Mouse (Mus musculus) ovary, postnatal 36 days (tissue): ENCODE data around the gene Riok1.

Experiments used
- DNase-seq: peaks from one replicate; pipeline ENCODE4 v3.0.0; 2022; ENCODE audit warnings: low spot score, mixed read lengths

The Riok1 gene

DNA sequence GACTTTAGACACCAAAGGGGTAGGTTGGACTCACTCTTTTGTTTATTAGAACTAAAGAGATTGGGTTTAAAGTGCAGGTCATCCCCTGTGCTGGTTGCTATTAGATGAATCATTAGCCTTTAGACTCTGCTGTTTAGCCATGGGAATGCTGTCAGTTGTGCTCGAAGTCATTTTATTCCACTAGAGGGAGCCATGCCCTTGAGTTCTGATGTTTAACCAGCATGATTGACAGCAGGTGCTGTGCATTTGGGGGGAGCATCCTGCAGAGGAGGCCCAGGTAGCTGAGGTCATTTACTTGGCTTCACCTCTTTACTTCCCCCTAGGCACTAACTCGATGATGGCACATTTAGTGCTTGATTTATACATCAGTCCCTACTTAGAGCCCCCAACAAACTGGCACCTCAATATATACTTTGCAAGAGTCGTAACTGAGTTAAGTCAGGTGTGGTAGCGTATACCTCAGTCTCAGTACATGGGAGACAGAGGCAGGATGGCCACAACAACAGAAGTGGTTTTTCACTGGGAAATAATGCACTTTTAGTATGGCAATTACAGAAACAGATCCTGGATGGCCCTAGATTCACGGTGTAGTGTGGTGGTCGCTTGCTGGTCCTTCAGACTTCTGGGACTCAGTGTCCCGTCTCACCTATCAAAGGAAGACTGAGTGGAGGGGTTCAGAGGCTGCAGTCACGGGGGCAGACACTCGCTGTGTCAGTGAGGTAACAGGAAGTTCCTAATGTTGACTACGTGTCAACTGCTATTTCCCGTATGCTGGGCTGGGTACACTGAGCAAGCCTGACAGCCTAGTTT is 28.3 kb downstream of the Riok1 start:
- no peak for DNase-seq

DNA sequence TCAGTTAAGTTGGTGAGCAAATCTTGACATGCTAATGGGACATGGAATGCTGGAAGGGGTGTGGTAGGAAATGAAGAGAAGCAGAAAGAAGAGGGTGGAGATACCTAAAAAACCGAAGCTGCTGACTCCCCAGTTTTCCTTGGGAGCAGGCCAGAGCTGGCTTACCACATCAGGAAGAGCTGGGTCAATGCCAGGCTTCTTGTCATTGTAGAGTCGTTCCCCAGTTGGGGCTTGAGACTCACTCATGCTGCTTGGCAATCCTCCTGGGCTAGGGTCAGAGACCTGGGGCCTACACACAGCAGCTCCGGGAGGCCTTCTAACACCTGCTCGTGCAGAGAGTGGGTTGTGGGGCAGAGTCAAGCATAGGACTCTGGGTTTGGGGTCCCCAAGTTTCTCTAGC is 34.1 kb downstream of the Riok1 start:
- DNase-seq = no peak

DNA sequence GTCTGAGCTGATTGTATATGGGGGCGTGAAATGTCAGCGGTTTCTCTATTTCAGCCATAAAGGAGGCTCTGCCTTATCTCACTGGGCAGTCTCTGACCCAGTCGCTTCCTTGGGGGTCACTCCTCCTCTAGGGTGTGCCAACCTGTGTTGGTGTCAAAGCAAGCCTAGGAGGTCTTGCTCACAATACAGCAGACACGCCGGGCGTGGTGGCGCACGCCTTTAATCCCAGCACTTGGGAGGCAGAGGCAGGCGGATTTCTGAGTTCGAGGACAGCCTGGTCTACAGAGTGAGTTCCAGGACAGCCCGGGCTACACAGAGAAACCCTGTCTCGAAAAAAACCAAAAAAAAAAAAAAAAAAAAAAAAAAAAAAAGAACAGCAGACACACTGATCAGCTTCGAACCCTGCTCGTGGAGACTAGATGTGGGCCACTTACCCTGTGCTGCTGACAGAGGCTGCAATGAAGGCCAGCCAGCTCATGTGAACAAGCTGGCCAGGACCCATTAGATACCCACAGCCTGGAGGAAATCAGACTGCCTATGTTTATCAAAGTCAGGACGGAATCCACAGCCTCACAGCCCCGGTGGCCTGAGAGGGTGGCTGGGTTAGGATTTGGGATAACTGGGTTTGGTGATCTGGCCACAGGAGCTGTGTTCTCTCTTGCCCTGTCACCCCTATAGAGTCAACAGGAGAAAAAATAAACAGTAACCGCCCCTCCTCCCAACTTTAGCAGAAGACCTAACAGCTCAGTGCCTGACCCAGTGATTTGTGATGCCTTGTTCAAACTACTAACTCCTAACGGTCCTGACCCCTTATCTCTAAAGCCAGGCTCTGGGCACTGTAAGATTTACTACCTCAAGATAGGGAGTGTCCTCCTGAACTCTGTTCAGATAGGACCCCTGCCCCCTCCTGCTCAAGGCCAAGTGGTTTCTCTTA is 36.8 kb downstream of the Riok1 start:
- no peak for DNase-seq

DNA sequence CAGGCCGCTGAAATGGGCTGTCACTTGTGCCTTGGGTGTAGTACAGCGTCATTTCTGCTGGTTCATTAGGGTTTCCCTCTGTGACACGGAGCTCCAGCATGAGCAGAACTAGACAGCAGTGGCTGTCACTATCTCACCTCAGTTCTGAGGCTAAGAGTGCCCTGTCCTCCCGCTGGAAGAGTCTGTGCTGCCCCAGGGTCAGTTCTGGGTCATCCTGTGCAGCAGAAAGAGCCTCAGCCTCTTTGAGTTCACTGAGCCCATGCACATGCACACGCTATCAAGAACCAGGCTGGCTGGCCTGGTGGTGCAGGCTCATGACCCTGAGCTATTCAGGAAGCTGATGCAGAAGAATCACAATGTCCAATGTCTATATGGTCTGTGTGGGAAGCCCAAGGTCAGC is 37.6 kb downstream of the Riok1 start:
- DNase-seq = peak; percentile 35

DNA sequence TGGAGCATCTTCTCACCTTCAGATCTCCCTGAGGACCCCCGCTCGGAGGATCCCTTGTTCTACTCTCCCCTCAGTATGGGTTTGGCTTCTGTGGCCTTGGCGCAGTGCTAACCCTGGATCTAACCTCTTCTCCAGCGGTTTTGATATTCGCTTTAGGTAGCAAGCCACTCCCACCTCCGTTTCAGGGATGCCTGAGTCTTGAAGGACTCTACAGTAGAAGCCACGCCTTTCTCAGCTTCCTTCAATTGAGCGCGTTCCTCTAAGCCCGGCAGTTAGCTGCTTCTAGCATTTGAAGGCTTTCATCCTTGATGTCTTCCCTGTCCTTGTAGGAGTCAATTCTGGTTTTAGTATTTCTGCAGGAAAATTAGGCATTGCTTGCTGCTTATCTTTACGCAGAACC is 40.3 kb downstream of the Riok1 start:
- DNase-seq = no peak

DNA sequence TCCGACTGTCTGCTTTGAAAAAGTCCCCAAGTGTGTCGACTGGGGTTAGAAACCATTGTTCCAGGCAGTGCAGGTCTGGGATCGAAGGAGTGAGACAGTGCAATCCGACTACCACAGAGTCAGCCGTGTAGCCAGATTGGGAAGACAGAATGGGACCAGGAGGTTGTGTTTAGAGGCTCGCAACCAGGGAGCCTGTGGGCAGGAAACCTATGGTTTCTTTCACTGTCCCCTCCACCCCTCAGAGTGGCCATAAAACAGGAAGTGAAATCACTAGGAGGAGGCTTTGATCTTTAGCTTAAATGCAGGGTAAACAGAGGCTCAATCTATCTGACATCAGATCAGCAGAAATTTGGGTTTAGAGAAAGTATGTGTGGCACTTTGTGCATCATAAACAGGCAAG is 42.0 kb downstream of the Riok1 start:
- no peak for DNase-seq

DNA sequence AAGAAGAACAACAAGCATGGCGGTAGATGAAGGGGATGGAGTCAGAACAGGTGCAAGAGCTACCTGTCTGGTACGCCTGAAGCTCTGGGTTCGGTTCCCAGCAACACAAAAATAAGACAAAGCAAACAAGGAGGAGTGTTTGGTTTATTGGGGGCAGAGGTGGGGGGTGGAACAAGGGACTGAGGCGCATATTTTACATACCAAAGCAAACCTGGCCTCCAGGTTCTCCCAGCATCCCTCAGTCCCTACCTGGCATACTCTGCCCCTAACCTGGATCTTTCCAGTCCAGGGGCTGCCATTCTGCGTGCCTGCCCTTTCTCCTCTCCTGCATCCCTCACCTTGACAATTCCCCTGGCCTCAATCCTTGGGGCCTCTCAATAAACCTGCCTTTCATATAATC is 42.6 kb downstream of the Riok1 start:
- no peak for DNase-seq

DNA sequence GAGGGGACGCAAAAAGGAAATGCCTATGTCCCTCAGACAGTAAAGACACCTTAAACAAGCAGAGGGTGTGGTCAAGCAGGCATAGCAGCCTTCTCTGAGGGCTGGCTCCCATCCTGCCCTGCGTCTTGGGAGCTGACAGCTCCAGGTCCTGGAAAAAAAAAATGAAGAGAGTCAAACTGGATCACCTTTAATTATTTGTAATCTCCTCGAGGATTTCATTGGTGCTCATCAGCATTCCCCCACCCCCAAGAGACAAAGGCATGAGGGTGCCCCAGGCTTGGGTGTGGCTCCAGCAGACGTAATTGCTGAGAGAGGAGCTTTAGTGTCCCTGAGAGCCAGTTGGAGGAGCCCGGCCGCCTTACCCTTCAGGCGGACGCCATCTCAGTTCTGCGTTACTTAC is 43.2 kb downstream of the Riok1 start:
- DNase-seq = no peak

DNA sequence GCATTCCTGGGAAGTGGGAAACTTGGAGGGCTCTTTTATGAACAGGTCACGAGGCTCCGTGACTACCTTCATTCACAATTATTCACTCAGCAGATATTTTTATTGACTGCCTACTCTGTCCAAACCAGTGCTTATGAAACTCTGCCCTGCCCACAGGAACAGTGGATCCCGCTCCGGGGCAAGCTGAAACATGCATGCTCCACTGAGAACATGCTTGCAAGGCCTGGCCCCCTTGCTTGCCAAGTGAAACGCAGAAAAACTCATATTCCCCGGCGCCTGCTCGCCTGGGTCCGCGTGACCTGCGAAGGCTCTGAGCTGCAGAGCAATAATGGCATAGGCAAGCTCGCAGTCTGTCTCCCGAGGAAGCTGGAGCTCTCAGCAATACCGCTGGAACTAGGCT is 43.9 kb downstream of the Riok1 start:
- DNase-seq = no peak

DNA sequence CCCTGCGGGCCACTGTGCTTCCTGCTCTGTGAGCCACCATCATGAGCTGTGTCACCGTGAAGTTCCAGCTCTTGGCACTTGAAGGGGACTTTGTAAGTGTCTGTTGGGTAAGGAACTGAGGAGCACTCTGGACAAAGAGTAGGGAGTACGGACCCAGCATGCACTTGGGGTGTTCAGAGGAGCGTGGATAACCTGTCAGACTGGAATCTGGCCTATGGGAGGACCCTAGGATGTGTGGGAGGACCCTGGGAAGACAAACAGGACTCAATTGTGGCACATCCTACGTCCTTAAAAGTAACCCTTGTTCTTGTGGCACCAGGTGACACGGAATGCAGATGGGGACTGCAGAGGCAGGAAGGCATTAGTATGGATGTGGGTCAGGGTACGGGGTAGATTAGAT is 44.4 kb downstream of the Riok1 start:
- no peak for DNase-seq

DNA sequence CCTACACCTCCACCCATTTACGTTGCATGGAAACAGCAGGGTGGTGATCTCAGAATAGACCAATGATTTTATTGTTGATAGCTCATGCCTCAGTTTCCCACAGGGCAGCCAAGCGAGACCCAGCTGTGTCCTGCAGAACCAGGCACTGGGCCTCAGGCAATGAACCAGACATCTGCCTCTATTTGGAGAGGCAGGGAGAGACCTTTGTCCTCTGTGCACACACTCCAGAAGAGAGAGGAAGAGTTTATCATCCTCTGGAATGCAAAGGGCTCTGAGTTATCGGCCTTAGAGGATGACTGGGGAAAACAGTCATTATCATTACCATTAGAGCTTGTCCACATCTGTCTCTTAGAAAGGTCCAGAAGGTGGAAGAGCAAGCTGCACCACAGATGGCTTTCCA is 49.9 kb downstream of the Riok1 start:
- DNase-seq = no peak

DNA sequence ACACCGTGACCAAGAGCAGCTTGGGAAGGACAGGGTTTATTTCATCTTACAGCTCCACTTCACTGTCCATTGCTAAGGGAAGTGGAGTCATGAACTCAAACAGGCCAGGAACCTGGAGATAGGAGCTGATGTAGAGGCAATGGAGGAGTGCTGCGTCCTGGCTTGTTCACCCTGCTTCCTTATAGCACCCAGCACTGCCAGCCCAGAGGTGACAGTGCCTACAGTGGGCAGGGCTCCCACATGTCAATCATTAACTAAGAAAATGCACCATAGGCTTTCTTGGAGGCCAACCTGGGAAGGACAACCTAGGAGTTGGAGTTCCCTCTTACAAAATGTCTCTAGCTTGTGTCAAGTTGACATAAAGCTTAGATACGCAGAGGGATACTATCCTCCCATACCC is 51.2 kb downstream of the Riok1 start:
- DNase-seq = no peak

DNA sequence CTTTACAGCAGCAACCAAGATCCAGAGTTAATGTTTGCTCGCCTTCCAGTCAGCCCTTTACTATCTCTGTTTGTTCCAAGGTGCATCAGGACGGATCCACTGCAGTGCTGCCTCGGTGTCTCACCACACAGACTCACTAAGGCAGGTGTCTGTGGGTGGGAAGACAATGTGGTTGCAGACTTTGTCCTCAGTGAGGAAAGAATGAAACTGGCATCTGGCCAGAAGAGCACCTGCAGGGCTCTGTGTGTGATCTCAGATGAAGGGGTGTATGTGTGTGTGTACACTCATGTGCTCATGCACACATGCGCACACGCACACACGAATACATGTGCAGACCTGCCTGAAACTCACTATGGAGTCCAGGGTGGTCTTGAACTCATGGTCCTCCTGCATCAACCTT is 52.7 kb downstream of the Riok1 start:
- DNase-seq = no peak

DNA sequence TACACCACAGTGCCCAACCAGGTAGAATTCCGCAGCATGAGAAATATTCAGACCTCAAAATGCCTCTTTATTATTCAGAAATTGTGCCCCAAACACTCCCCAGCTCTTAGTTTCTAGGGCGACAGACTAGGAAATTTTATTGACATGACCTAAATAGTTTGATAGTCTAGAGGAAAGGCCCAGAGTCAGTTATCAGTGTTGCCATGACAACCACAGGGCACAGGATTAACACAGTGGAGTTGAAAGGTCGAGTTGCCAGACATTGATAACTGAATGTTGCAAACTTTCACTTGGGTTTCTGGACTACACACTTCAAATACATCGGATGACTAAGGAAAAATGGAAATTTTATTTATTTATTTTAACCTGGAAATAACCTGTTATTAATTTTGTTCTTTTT is 53.1 kb downstream of the Riok1 start:
- no peak for DNase-seq

DNA sequence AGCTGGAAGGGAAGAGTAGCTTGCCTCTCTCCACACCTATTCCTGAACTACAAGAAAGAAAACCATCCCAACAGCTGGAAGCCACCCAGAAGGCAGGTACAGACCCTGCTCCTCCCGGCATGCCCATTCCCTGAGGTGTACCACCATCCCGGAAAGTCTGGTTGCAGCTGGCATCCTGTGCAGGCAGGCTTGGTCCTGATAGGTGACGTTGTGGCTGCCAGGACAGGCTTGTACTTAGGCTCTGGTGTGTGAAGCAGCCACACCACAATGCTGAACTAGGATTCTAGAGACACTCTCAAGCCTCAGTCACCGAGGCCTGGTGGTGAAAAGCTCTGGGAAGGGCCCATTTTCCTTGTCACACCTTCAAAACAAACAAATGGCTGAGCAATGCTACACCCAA is 59.4 kb downstream of the Riok1 start:
- DNase-seq = no peak

DNA sequence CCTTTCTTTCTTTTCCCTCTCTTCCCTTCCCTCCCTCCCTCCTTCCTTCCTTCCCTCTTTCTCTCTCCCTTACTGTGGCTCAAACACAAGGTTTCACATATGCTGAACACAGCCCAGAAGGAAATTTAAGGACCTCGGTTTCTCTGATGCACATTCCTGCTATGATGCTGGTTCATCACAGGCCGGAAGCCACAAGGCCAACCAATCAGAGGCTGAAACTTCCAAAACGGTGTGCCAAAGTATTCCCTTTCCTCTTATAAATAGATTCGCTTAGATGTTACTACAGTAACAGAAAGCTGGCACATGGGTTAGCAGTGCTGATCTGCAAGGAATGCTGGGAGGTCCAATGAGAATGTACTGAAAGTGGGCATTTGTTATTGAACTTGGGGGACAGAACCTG is 66.6 kb downstream of the Riok1 start:
- no peak for DNase-seq

DNA sequence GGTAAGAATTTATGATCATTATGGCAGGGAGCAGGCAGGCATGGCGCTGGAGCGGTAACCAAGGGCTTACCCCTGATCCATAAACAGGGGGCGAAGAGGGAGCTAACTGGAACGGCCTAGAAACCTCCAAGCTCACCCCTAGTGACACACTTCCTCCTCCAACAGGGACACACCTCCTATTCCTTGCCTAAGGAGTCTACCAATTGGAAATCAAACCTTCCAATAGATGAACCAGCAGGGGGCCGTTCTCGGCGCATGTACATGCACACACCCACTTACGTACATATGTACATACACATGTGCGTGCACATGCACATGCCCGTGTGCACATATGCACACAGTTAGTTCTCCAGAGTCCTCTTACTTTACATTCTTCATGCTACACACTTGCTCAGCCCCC is 67.7 kb downstream of the Riok1 start:
- no peak for DNase-seq

DNA sequence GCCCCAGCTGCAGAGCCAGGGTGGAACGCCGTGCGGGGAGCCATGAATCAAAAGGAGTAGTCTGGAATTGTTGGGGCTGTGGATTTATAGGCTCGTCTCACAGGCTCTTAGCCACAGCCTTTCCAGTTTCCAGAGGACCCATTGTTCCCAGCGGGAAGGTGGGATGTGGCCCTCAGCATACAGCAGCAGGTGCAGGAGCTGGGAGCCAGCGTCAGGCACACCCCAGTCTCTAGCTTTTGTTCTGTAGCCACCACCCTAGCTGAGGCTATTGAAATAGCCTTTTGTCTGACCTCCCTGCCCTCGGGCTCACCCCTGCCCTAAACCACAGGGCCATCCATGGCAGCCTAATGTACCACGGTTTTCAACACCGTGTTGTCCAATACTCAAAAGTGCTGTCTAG is 72.3 kb downstream of the Riok1 start:
- DNase-seq = no peak
